Mouse (Mus musculus): Measurements from ENCODE around the gene Rapgef4. TPM values are rescaled to one million over a fixed set of nuclear protein-coding genes. Genes with fewer than 3 reads are reported as not detected.

The Rapgef4 gene
- polyA plus RNA-seq, 1 experiment from 2014 or later, result 2.2 TPM

DNA sequence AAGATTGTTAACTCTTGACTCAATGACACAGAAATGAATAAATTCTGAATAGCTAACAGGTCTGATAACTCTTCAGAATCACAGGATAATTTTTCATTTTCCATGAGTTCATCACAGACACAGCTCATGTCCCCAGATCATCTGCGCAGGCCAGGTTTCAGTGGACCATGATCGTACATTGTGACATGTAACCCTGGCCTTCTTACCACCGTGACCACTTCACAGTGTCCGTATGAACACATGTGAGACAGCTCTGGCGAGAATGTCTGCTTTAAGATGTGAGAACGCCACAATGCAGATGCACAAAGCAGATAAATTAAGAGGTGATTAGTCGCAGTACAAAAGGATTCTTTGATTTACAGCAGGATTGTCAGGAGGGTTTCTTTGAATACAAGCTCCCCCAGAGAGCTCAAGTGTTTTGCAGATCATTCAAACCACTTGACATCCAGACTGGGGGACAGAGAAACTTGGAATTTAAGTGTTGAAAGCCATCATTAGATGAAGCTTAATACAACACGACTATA is 58.5 kb downstream of the Rapgef4 start:
- WGBS, result 43% methylated on average over 8 of the region's 8 CpGs
- Histone ChIP-seq H3K27ac (ENCODE audit: low read depth, low read length) (no peak overlapping the region), H3K4me1 (replicated peaks; ENCODE audit: control insufficient read depth, insufficient read depth, low read length) (peaks cover 5% of the 10 kb centered on the region; the same call in 1 of the 2 replicates), H3K9ac (ENCODE audit: low read length) (no peak overlapping the region), H3K9me3 (ENCODE audit: control insufficient read depth, low read length) (no peaks in the 10 kb centered on the region), H3K4me3 (ENCODE audit: low read depth, low read length) (no peak overlapping the region), H3K36me3 (ENCODE audit: control insufficient read depth, insufficient read depth, low read length) (no peaks in the 10 kb centered on the region), H3K4me2 (ENCODE audit: low read depth, low read length, severe bottlenecking) (no peak overlapping the region), H3K27me3 (ENCODE audit: control insufficient read depth, insufficient read depth, low read length) (no peaks in the 10 kb centered on the region)
- DNase-seq (ENCODE audit: low spot score) (no peak), ATAC-seq (replicated peaks; ENCODE audit: low FRiP score) (no peak)

DNA sequence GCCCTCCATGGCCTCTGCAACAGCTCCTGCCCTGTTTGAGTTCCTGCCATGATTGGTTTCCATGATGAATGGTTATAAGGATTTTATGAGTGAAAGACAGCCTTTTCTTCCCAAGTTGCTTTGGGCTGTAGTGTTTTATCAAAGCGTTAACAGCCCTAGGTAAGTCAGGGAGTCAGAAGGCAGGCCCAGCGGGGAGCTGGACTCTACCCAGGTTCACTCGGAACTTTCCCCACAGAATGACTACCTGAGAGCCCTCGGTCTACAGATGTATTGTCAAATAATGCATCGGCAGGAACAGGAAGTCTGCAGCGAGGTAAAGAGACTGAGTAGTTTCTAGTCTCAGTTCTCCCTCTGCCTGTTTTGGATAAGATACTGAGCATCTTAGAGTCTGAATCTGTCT is 60.0 kb downstream of the Rapgef4 start:
- Histone ChIP-seq H3K9ac (ENCODE audit: low read length) (no peak overlapping the region), H3K36me3 (ENCODE audit: control insufficient read depth, insufficient read depth, low read length) (no peaks in the 10 kb centered on the region), H3K27me3 (ENCODE audit: control insufficient read depth, insufficient read depth, low read length) (no peaks in the 10 kb centered on the region), H3K4me1 (replicated peaks; ENCODE audit: control insufficient read depth, insufficient read depth, low read length) (peaks cover 5% of the 10 kb centered on the region; the same call in 1 of the 2 replicates), H3K4me2 (ENCODE audit: low read depth, low read length, severe bottlenecking) (no peak overlapping the region), H3K4me3 (ENCODE audit: low read depth, low read length) (no peak overlapping the region), H3K9me3 (ENCODE audit: control insufficient read depth, low read length) (no peaks in the 10 kb centered on the region), H3K27ac (ENCODE audit: low read depth, low read length) (no peak overlapping the region)
- ATAC-seq (replicated peaks; ENCODE audit: low FRiP score) (no peak), DNase-seq (ENCODE audit: low spot score) (no peak)
- 93% methylated on average over 6 of the region's 6 CpGs for WGBS

DNA sequence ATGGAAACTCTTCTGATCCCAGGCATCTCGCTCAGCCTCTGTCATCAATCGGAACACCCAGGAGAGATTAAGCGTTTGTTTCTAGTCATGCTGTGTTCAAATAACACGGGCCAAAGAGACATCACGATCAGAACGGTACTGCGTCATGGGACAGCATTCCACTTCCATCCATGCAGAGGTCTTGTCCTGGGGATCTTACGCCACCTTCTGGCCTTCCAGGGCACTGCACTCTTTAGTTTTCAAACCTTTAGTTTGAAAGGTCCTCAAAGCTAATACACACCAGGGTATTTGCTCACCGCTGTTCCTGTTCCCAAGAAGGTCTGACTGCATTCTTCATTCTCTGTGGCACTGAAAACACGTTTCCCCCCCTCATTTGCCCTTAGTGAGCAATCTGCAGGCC is 61.1 kb downstream of the Rapgef4 start:
- H3K27me3 ChIP-seq (ENCODE audit: control insufficient read depth, insufficient read depth, low read length), result no peaks in the 10 kb centered on the region
- H3K27ac ChIP-seq (ENCODE audit: low read depth, low read length), result no peak overlapping the region
- peaks cover 5% of the 10 kb centered on the region; the same call in 1 of the 2 replicates for H3K4me1 ChIP-seq (replicated peaks; ENCODE audit: control insufficient read depth, insufficient read depth, low read length)
- 91% methylated on average over 10 of the region's 10 CpGs for WGBS
- no peak overlapping the region for H3K9ac ChIP-seq (ENCODE audit: low read length)
- no peak for ATAC-seq (replicated peaks; ENCODE audit: low FRiP score)
- H3K4me3 ChIP-seq (ENCODE audit: low read depth, low read length), result no peak overlapping the region
- no peak for DNase-seq (ENCODE audit: low spot score)
- no peaks in the 10 kb centered on the region for H3K36me3 ChIP-seq (ENCODE audit: control insufficient read depth, insufficient read depth, low read length)
- H3K4me2 ChIP-seq (ENCODE audit: low read depth, low read length, severe bottlenecking), result no peak overlapping the region
- H3K9me3 ChIP-seq (ENCODE audit: control insufficient read depth, low read length), result no peaks in the 10 kb centered on the region

DNA sequence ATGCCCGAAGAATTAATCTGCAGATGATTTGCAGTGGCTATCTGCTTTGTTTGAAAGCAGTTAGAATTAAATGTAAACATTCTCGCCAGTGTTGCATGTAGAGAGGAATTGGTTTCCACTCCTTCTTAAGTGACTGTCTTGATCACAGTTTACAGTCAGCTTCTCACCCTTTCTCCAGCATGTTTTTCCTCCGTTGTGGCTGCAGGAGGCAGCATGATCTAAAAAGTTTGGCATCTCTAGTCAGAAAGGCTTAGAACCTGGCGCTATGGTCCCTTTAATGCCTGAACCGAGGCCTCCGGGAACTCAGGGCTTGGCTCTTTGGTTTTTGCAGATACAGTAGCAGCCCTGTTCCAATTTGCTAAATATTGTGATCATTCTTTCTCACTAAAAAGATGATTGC is 63.2 kb downstream of the Rapgef4 start:
- H3K4me1 ChIP-seq (replicated peaks; ENCODE audit: control insufficient read depth, insufficient read depth, low read length), result 0 out of 2 replicates have a peak, but pooled peaks cover 2% of the 10 kb centered on the region
- ATAC-seq (replicated peaks; ENCODE audit: low FRiP score), result no peak
- WGBS, result 63% methylated on average over 6 of the region's 6 CpGs
- H3K4me2 ChIP-seq (ENCODE audit: low read depth, low read length, severe bottlenecking), result no peak overlapping the region
- H3K36me3 ChIP-seq (ENCODE audit: control insufficient read depth, insufficient read depth, low read length), result no peaks in the 10 kb centered on the region
- no peak overlapping the region for H3K4me3 ChIP-seq (ENCODE audit: low read depth, low read length)
- H3K9ac ChIP-seq (ENCODE audit: low read length), result no peak overlapping the region
- DNase-seq (ENCODE audit: low spot score), result no peak
- no peaks in the 10 kb centered on the region for H3K27me3 ChIP-seq (ENCODE audit: control insufficient read depth, insufficient read depth, low read length)
- no peak overlapping the region for H3K27ac ChIP-seq (ENCODE audit: low read depth, low read length)
- H3K9me3 ChIP-seq (ENCODE audit: control insufficient read depth, low read length), result no peaks in the 10 kb centered on the region

DNA sequence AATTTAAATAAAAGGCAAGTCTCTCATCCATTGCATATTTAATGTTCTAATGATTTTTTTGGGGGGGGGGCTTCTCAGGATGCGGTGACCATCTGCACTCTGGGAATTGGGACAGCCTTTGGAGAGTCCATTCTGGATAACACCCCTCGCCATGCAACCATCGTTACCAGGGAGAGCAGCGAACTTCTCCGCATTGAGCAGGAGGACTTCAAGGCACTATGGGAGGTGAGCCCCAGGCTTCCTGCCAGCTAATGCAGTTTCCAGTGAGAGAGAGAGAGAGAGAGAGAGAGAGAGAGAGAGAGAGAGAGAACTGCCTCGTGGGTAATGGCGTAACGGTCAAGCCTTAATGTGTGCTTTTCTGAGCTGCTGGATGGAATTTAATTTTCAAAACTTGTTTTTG is 64.0 kb downstream of the Rapgef4 start:
- 89% methylated on average over 8 of the region's 8 CpGs for WGBS
- H3K36me3 ChIP-seq (ENCODE audit: control insufficient read depth, insufficient read depth, low read length), result no peaks in the 10 kb centered on the region
- H3K9me3 ChIP-seq (ENCODE audit: control insufficient read depth, low read length), result no peaks in the 10 kb centered on the region
- no peak overlapping the region for H3K9ac ChIP-seq (ENCODE audit: low read length)
- no peak overlapping the region for H3K4me3 ChIP-seq (ENCODE audit: low read depth, low read length)
- no peak overlapping the region for H3K4me2 ChIP-seq (ENCODE audit: low read depth, low read length, severe bottlenecking)
- no peak overlapping the region for H3K27ac ChIP-seq (ENCODE audit: low read depth, low read length)
- ATAC-seq (replicated peaks; ENCODE audit: low FRiP score) (no peak), DNase-seq (ENCODE audit: low spot score) (no peak)
- H3K27me3 ChIP-seq (ENCODE audit: control insufficient read depth, insufficient read depth, low read length), result no peaks in the 10 kb centered on the region
- no peaks in the 10 kb centered on the region for H3K4me1 ChIP-seq (replicated peaks; ENCODE audit: control insufficient read depth, insufficient read depth, low read length)

DNA sequence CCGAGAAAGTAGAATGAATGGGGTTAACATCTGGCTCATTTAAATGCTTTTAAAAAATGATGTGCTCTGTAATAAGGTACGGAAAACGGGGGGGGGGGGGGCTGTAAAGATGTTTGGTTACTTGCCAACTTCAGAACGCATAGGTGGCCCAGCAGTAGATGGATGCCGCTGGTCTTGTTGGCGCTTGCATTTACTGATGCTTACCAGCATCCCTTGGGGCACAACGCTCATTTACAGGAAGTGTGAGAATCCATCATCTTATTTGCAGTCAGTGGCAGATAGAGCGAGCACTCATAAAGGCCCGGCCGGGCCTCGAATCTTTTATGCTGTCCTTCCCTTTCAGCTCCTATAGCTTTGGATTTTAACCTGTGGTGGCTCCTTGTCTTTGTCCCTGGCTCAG is 64.6 kb downstream of the Rapgef4 start:
- no peaks in the 10 kb centered on the region for H3K4me1 ChIP-seq (replicated peaks; ENCODE audit: control insufficient read depth, insufficient read depth, low read length)
- no peaks in the 10 kb centered on the region for H3K36me3 ChIP-seq (ENCODE audit: control insufficient read depth, insufficient read depth, low read length)
- H3K27me3 ChIP-seq (ENCODE audit: control insufficient read depth, insufficient read depth, low read length), result no peaks in the 10 kb centered on the region
- H3K9ac ChIP-seq (ENCODE audit: low read length), result no peak overlapping the region
- no peak overlapping the region for H3K27ac ChIP-seq (ENCODE audit: low read depth, low read length)
- ATAC-seq (replicated peaks; ENCODE audit: low FRiP score) (no peak), DNase-seq (ENCODE audit: low spot score) (no peak)
- H3K4me2 ChIP-seq (ENCODE audit: low read depth, low read length, severe bottlenecking), result no peak overlapping the region
- H3K4me3 ChIP-seq (ENCODE audit: low read depth, low read length), result no peak overlapping the region
- 80% methylated on average over 11 of the region's 11 CpGs for WGBS
- H3K9me3 ChIP-seq (ENCODE audit: control insufficient read depth, low read length), result no peaks in the 10 kb centered on the region

DNA sequence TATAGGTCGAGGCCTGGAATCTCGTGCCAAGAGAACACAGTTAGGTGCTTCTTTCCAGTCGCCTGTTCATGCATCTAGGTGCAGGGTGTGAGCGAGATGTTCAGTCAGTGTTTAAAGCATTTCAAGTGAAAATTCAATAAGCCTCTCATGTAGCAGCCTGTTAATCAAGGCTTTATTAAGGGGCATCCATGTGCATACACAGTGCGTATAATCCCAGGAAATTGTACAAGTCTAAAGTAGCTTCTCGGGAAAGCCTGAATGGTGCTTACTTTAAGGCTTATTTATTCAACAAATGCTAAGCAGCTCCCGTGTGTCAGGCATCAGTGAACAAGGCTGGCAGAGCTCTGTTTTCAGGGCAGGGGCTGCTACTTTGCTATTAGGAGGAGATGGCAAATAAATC is 69.4 kb downstream of the Rapgef4 start:
- no peak overlapping the region for H3K9ac ChIP-seq (ENCODE audit: low read length)
- DNase-seq (ENCODE audit: low spot score), result no peak
- no peaks in the 10 kb centered on the region for H3K36me3 ChIP-seq (ENCODE audit: control insufficient read depth, insufficient read depth, low read length)
- WGBS, result 38% methylated on average over 7 of the region's 7 CpGs
- no peak for ATAC-seq (replicated peaks; ENCODE audit: low FRiP score)
- H3K9me3 ChIP-seq (ENCODE audit: control insufficient read depth, low read length), result no peaks in the 10 kb centered on the region
- H3K4me2 ChIP-seq (ENCODE audit: low read depth, low read length, severe bottlenecking), result no peak overlapping the region
- H3K27ac ChIP-seq (ENCODE audit: low read depth, low read length), result no peak overlapping the region
- no peaks in the 10 kb centered on the region; the same call in 1 of the 2 replicates for H3K4me1 ChIP-seq (replicated peaks; ENCODE audit: control insufficient read depth, insufficient read depth, low read length)
- H3K4me3 ChIP-seq (ENCODE audit: low read depth, low read length), result no peak overlapping the region
- no peaks in the 10 kb centered on the region for H3K27me3 ChIP-seq (ENCODE audit: control insufficient read depth, insufficient read depth, low read length)

DNA sequence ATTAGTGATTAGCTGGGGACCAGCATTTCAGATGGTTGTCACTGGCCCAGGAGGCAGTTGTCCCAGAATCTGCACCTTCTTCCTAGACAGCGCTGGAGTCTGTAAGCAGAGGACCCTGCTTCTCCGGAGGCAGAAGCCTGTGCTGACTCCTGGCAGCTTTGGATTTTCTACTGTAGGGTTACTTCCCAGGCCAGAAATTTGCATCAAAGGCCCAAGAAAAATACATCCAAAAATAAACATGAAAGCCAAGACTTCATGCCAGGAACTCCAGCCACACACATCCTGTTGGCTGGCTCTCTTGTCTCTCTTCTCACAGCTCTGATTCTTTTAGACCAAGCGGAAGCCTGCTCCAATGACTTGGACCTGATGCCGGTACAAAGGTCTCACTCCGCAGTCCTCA is 73.2 kb downstream of the Rapgef4 start:
- Histone ChIP-seq H3K36me3 (ENCODE audit: control insufficient read depth, insufficient read depth, low read length) (no peaks in the 10 kb centered on the region), H3K4me2 (ENCODE audit: low read depth, low read length, severe bottlenecking) (no peak overlapping the region), H3K4me3 (ENCODE audit: low read depth, low read length) (no peak overlapping the region), H3K27ac (ENCODE audit: low read depth, low read length) (no peak overlapping the region), H3K4me1 (replicated peaks; ENCODE audit: control insufficient read depth, insufficient read depth, low read length) (no peaks in the 10 kb centered on the region; the same call in 1 of the 2 replicates), H3K9ac (ENCODE audit: low read length) (no peak overlapping the region), H3K27me3 (ENCODE audit: control insufficient read depth, insufficient read depth, low read length) (no peaks in the 10 kb centered on the region), H3K9me3 (ENCODE audit: control insufficient read depth, low read length) (no peaks in the 10 kb centered on the region)
- WGBS, result 93% methylated on average over 5 of the region's 5 CpGs
- no peak for ATAC-seq (replicated peaks; ENCODE audit: low FRiP score)
- no peak for DNase-seq (ENCODE audit: low spot score)

DNA sequence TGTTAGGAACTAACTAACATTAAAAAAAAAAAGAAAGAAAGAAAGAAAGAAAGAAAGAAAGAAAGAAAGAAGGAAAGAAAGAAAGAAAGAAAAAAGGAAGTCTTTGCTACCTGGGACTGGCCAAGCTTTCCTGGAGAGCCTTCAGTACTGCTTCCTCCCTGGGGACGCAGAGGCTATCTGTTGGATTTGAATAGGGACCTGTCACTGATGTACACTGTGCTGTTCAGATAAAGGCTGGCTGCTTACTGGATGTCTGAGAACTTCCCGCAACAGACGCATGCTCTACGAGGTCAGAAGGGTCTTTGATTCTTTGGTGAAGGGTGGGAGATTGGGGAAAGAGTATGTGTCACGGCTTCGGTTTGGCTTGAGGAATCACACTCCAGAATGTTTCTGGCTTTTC is 73.7 kb downstream of the Rapgef4 start:
- Histone ChIP-seq H3K9me3 (ENCODE audit: control insufficient read depth, low read length) (no peaks in the 10 kb centered on the region), H3K36me3 (ENCODE audit: control insufficient read depth, insufficient read depth, low read length) (no peaks in the 10 kb centered on the region), H3K4me2 (ENCODE audit: low read depth, low read length, severe bottlenecking) (no peak overlapping the region), H3K4me3 (ENCODE audit: low read depth, low read length) (no peak overlapping the region), H3K9ac (ENCODE audit: low read length) (no peak overlapping the region), H3K27me3 (ENCODE audit: control insufficient read depth, insufficient read depth, low read length) (no peaks in the 10 kb centered on the region), H3K4me1 (replicated peaks; ENCODE audit: control insufficient read depth, insufficient read depth, low read length) (no peaks in the 10 kb centered on the region; the same call in 1 of the 2 replicates), H3K27ac (ENCODE audit: low read depth, low read length) (no peak overlapping the region)
- no peak for ATAC-seq (replicated peaks; ENCODE audit: low FRiP score)
- DNase-seq (ENCODE audit: low spot score), result no peak
- 90% methylated on average over 6 of the region's 6 CpGs for WGBS
